Mouse (Mus musculus): ENCODE data around the gene Safb2.

DNA sequence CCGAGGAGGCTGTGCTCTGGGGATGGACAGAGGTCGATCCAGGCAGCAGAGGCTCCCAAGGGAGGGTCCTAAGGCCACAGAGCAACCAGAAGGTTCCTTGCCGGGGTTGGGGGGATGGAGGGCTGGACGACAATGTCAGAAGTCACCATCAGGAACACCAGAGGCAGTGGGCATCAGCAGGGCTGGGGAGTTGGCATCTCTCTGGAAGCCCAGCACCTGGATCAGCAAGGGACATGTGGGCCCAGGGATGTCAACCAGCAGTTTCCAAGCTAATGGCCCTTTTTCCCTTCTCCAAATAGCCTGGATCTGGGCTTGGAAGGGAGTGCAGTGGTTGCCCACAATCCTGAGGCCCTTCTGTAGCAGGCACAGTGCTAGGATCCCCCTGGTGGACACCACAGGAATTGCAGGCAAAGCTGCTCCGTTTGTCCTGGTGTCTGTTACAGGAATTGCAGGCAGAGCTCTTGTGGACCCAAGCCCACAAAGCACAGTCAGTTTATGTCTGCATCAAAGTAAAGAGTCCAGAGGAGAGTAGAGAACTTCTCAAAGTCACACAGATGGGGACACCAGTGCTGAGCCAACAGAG lies 31.5 kb downstream of the Safb2 start:
- peak; percentile 98 for TF ChIP-seq CTCF (IDR thresholded peaks at IDR 0.05; ENCODE audit: control insufficient read depth, insufficient read depth, low read length)
- no peak for TF ChIP-seq POLR2A (IDR thresholded peaks at IDR 0.05; ENCODE audit: borderline replicate concordance, control insufficient read depth, low read depth, low read length)

Data from bone marrow, adult 2 months (tissue).